Mouse (Mus musculus): ENCODE results near the gene Aqp12. TPM values are rescaled to one million over a fixed set of nuclear protein-coding genes. Genes with fewer than 3 reads are reported as not detected.

The Aqp12 gene
- polyA plus RNA-seq, 1 experiment from 2014 or later = not detected

- peaks cover 2% of the 10 kb centered on the region; the same call in 1 of the 2 replicates for H3K27me3 ChIP-seq (ENCODE audit: control insufficient read depth, insufficient read depth, low read length)
- H3K9me3 ChIP-seq (replicated peaks; ENCODE audit: control insufficient read depth, low read length) = no peaks in the 10 kb centered on the region
- H3K9ac ChIP-seq (ENCODE audit: low read length) = no peak overlapping the region
- H3K4me2 ChIP-seq (ENCODE audit: low read depth, low read length) = no peak overlapping the region
- no peak overlapping the region for H3K27ac ChIP-seq (ENCODE audit: low read length)
- no peaks in the 10 kb centered on the region for H3K36me3 ChIP-seq (ENCODE audit: control insufficient read depth, insufficient read depth)
- peaks cover 17% of the 10 kb centered on the region for H3K4me1 ChIP-seq (ENCODE audit: control insufficient read depth, insufficient read depth, low read length)
- H3K4me3 ChIP-seq (ENCODE audit: low read length) = no peak overlapping the region
- 18% methylated on average over 11 of the region's 11 CpGs for WGBS
- ATAC-seq (replicated peaks; ENCODE audit: extremely low read depth, insufficient read depth, low FRiP score) = 0 out of 2 replicates have a peak, but pooled peaks have one; percentile 19
Observed at GRCm38 (mm10) chr1:92979073-92979602, 27.0 kb upstream of the Aqp12 start.

GRCm38 (mm10) chr1:92981056-92981845 is 24.9 kb upstream of the Aqp12 start:
- ATAC-seq (replicated peaks; ENCODE audit: extremely low read depth, insufficient read depth, low FRiP score) = 0 out of 2 replicates have a peak, but pooled peaks have one; percentile 39
- WGBS = 69% methylated on average over 7 of the region's 7 CpGs
- peak overlapping the region; percentile 66 for H3K27ac ChIP-seq (ENCODE audit: low read length)
- no peak overlapping the region for H3K4me2 ChIP-seq (ENCODE audit: low read depth, low read length)
- no peak overlapping the region for H3K4me3 ChIP-seq (ENCODE audit: low read length)
- no peak overlapping the region for H3K9ac ChIP-seq (ENCODE audit: low read length)
- no peaks in the 10 kb centered on the region for H3K36me3 ChIP-seq (ENCODE audit: control insufficient read depth, insufficient read depth)
- peaks cover 13% of the 10 kb centered on the region for H3K4me1 ChIP-seq (ENCODE audit: control insufficient read depth, insufficient read depth, low read length)
- peaks cover 2% of the 10 kb centered on the region; the same call in 1 of the 2 replicates for H3K27me3 ChIP-seq (ENCODE audit: control insufficient read depth, insufficient read depth, low read length)
- no peaks in the 10 kb centered on the region for H3K9me3 ChIP-seq (replicated peaks; ENCODE audit: control insufficient read depth, low read length)

GRCm38 (mm10) chr1:92982931-92983605 is 23.1 kb upstream of the Aqp12 start:
- no peak overlapping the region for H3K9ac ChIP-seq (ENCODE audit: low read length)
- H3K4me3 ChIP-seq (ENCODE audit: low read length) = no peak overlapping the region
- no peak overlapping the region for H3K27ac ChIP-seq (ENCODE audit: low read length)
- WGBS = 91% methylated on average over 17 of the region's 17 CpGs
- H3K27me3 ChIP-seq (ENCODE audit: control insufficient read depth, insufficient read depth, low read length) = no peaks in the 10 kb centered on the region; the same call in 1 of the 2 replicates
- no peaks in the 10 kb centered on the region for H3K9me3 ChIP-seq (replicated peaks; ENCODE audit: control insufficient read depth, low read length)
- H3K4me2 ChIP-seq (ENCODE audit: low read depth, low read length) = no peak overlapping the region
- no peak for ATAC-seq (replicated peaks; ENCODE audit: extremely low read depth, insufficient read depth, low FRiP score)
- H3K36me3 ChIP-seq (ENCODE audit: control insufficient read depth, insufficient read depth) = no peaks in the 10 kb centered on the region
- peaks cover 8% of the 10 kb centered on the region for H3K4me1 ChIP-seq (ENCODE audit: control insufficient read depth, insufficient read depth, low read length)

GRCm38 (mm10) chr1:92984999-92985398 is 21.1 kb upstream of the Aqp12 start:
- Histone ChIP-seq H3K36me3 (ENCODE audit: control insufficient read depth, insufficient read depth) (no peaks in the 10 kb centered on the region), H3K27ac (ENCODE audit: low read length) (no peak overlapping the region), H3K9ac (ENCODE audit: low read length) (no peak overlapping the region), H3K4me1 (ENCODE audit: control insufficient read depth, insufficient read depth, low read length) (0 out of 2 replicates have a peak, but pooled peaks cover 2% of the 10 kb centered on the region), H3K4me3 (ENCODE audit: low read length) (no peak overlapping the region), H3K4me2 (ENCODE audit: low read depth, low read length) (no peak overlapping the region), H3K27me3 (ENCODE audit: control insufficient read depth, insufficient read depth, low read length) (0 out of 2 replicates have a peak, but pooled peaks cover 3% of the 10 kb centered on the region), H3K9me3 (replicated peaks; ENCODE audit: control insufficient read depth, low read length) (no peaks in the 10 kb centered on the region)
- no peak for ATAC-seq (replicated peaks; ENCODE audit: extremely low read depth, insufficient read depth, low FRiP score)
- WGBS = 85% methylated on average over 5 of the region's 5 CpGs

GRCm38 (mm10) chr1:92988894-92989293 is 17.2 kb upstream of the Aqp12 start:
- Histone ChIP-seq H3K4me2 (ENCODE audit: low read depth, low read length) (no peak overlapping the region), H3K4me1 (ENCODE audit: control insufficient read depth, insufficient read depth, low read length) (no peaks in the 10 kb centered on the region), H3K9me3 (replicated peaks; ENCODE audit: control insufficient read depth, low read length) (no peaks in the 10 kb centered on the region), H3K4me3 (ENCODE audit: low read length) (no peak overlapping the region), H3K9ac (ENCODE audit: low read length) (no peak overlapping the region), H3K27me3 (ENCODE audit: control insufficient read depth, insufficient read depth, low read length) (0 out of 2 replicates have a peak, but pooled peaks cover 3% of the 10 kb centered on the region), H3K36me3 (ENCODE audit: control insufficient read depth, insufficient read depth) (no peaks in the 10 kb centered on the region), H3K27ac (ENCODE audit: low read length) (no peak overlapping the region)
- 71% methylated on average over 4 of the region's 4 CpGs for WGBS
- ATAC-seq (replicated peaks; ENCODE audit: extremely low read depth, insufficient read depth, low FRiP score) = no peak

- no peaks in the 10 kb centered on the region for H3K9me3 ChIP-seq (replicated peaks; ENCODE audit: control insufficient read depth, low read length)
- H3K9ac ChIP-seq (ENCODE audit: low read length) = no peak overlapping the region
- H3K27ac ChIP-seq (ENCODE audit: low read length) = no peak overlapping the region
- ATAC-seq (replicated peaks; ENCODE audit: extremely low read depth, insufficient read depth, low FRiP score) = no peak
- 63% methylated on average over 4 of the region's 4 CpGs for WGBS
- H3K4me1 ChIP-seq (ENCODE audit: control insufficient read depth, insufficient read depth, low read length) = no peaks in the 10 kb centered on the region
- no peak overlapping the region for H3K4me3 ChIP-seq (ENCODE audit: low read length)
- H3K36me3 ChIP-seq (ENCODE audit: control insufficient read depth, insufficient read depth) = no peaks in the 10 kb centered on the region
- H3K4me2 ChIP-seq (ENCODE audit: low read depth, low read length) = no peak overlapping the region
- 0 out of 2 replicates have a peak, but pooled peaks cover 3% of the 10 kb centered on the region for H3K27me3 ChIP-seq (ENCODE audit: control insufficient read depth, insufficient read depth, low read length)
Observed at GRCm38 (mm10) chr1:92989891-92990290, 16.2 kb upstream of the Aqp12 start.

- 77% methylated on average over 6 of the region's 6 CpGs for WGBS
- Histone ChIP-seq H3K9ac (ENCODE audit: low read length) (no peak overlapping the region), H3K27ac (ENCODE audit: low read length) (no peak overlapping the region), H3K4me3 (ENCODE audit: low read length) (no peak overlapping the region), H3K9me3 (replicated peaks; ENCODE audit: control insufficient read depth, low read length) (no peaks in the 10 kb centered on the region), H3K27me3 (ENCODE audit: control insufficient read depth, insufficient read depth, low read length) (0 out of 2 replicates have a peak, but pooled peaks cover 3% of the 10 kb centered on the region), H3K4me1 (ENCODE audit: control insufficient read depth, insufficient read depth, low read length) (no peaks in the 10 kb centered on the region), H3K36me3 (ENCODE audit: control insufficient read depth, insufficient read depth) (no peaks in the 10 kb centered on the region), H3K4me2 (ENCODE audit: low read depth, low read length) (no peak overlapping the region)
- ATAC-seq (replicated peaks; ENCODE audit: extremely low read depth, insufficient read depth, low FRiP score) = no peak
Observed at GRCm38 (mm10) chr1:92992214-92992855, 13.8 kb upstream of the Aqp12 start.

- 70% methylated on average over 2 of the region's 2 CpGs for WGBS
- Histone ChIP-seq H3K4me2 (ENCODE audit: low read depth, low read length) (no peak overlapping the region), H3K27ac (ENCODE audit: low read length) (no peak overlapping the region), H3K4me1 (ENCODE audit: control insufficient read depth, insufficient read depth, low read length) (no peaks in the 10 kb centered on the region), H3K9me3 (replicated peaks; ENCODE audit: control insufficient read depth, low read length) (no peaks in the 10 kb centered on the region), H3K27me3 (ENCODE audit: control insufficient read depth, insufficient read depth, low read length) (0 out of 2 replicates have a peak, but pooled peaks cover 3% of the 10 kb centered on the region), H3K9ac (ENCODE audit: low read length) (no peak overlapping the region), H3K36me3 (ENCODE audit: control insufficient read depth, insufficient read depth) (no peaks in the 10 kb centered on the region), H3K4me3 (ENCODE audit: low read length) (no peak overlapping the region)
- ATAC-seq (replicated peaks; ENCODE audit: extremely low read depth, insufficient read depth, low FRiP score) = no peak
Observed at GRCm38 (mm10) chr1:92992880-92993279, 13.3 kb upstream of the Aqp12 start.

All from heart, embryonic 16.5 days (tissue).